Mouse (Mus musculus) midbrain, embryonic 16.5 days (tissue): ENCODE data around the gene Rin2. TPM values are rescaled to one million over a fixed set of nuclear protein-coding genes. Genes with fewer than 3 reads are reported as not detected.

ENCODE experiments used
- ATAC-seq: fragments of 200-750 bp; cut with Nextera tagmentation; 2 replicates; pipeline ENCODE4 v1.8.0; 2017; ENCODE audit warnings: moderate TSS enrichment
- H3K27ac ChIP-seq: fragments of 300-500 bp; sonication (generic); 2 replicates; pipeline ENCODE4 v1.5.1; 2014; ENCODE audit warnings: mild to moderate bottlenecking, low read length, mixed read lengths
- H3K27me3 ChIP-seq: fragments of 300-500 bp; sonication (generic); 2 replicates; pipeline ENCODE4 v1.6.1; 2014; ENCODE audit warnings: low read depth, low read length, mixed read lengths; ENCODE audit not compliant: control insufficient read depth, insufficient read depth
- H3K36me3 ChIP-seq: fragments of 300-500 bp; sonication (generic); 2 replicates; pipeline ENCODE4 v1.6.1; 2014; ENCODE audit warnings: mild to moderate bottlenecking, low read length, moderate library complexity, mixed read lengths; ENCODE audit not compliant: control insufficient read depth, insufficient read depth
- H3K4me1 ChIP-seq: fragments of 300-500 bp; sonication (generic); 2 replicates; pipeline ENCODE4 v1.6.1; 2014; ENCODE audit warnings: mild to moderate bottlenecking, low read length, mixed read lengths; ENCODE audit not compliant: control insufficient read depth, insufficient read depth
- H3K4me2 ChIP-seq: fragments of 300-500 bp; sonication (generic); 2 replicates; pipeline ENCODE4 v1.6.1; 2014; ENCODE audit warnings: mild to moderate bottlenecking, low read length, mixed read lengths
- H3K4me3 ChIP-seq: fragments of 300-500 bp; sonication (generic); 2 replicates; pipeline ENCODE4 v1.5.1; 2014; ENCODE audit warnings: low read depth, mild to moderate bottlenecking, low read length, moderate library complexity, mixed read lengths
- H3K9ac ChIP-seq: fragments of 300-500 bp; sonication (generic); 2 replicates; pipeline ENCODE4 v1.6.1; 2014; ENCODE audit warnings: low read depth, low read length, mixed read lengths
- H3K9me3 ChIP-seq: fragments of 300-500 bp; sonication (generic); replicated peaks from 2 replicates; pipeline ENCODE4 v1.6.1; 2014; ENCODE audit warnings: mild to moderate bottlenecking, low read length, mixed read lengths; ENCODE audit not compliant: control insufficient read depth, poor library complexity, severe bottlenecking
- WGBS: fragments of 180-500 bp; shearing (Covaris S2); extraction: QIAGEN DNeasy Blood & Tissue Kit; methylation state at CpG from one replicate; pipeline ENCODE4 v1.1.7; 2014; 5-methylcytosine and 5-hydroxymethylcytosine counted together
- polyA plus RNA-seq: library from polyadenylated mRNA; unstranded; fragments of >200 nt; fragmentation: Nextera tagmentation; extraction: Ambion mirVana; gene quantifications from 2 replicates; pipeline ENCODE4 v1.2.1, GENCODE M21; 2015

Rin2 gene
- polyA plus RNA-seq, 1 experiment from 2014 or later, result 17.0 TPM

DNA sequence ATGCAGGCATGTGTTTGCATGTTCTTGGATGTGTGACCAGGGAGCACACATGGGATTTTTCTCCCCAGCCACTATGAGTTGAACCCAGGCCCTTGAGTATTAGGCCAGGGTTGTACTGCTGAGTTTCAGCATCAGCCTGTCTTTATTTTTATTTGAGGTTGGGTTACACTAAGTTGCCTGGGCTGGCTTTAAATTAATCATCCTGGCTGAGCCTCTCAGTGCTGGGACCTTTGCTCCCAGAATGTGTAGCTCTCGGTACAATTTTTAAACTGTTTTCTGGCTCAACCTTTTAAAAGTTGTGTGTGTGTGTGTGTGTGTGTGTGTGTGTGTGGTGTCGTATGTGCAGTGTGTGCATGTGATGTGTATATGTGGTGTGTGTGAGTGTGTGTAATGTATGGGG lies 5.1 kb downstream of the Rin2 start:
- Histone ChIP-seq H3K4me1 (no peaks in the 10 kb centered on the region; the same call in 1 of the 2 replicates), H3K9ac (no peak overlapping the region)
- WGBS, result 89% methylated on average over 2 of the region's 2 CpGs

DNA sequence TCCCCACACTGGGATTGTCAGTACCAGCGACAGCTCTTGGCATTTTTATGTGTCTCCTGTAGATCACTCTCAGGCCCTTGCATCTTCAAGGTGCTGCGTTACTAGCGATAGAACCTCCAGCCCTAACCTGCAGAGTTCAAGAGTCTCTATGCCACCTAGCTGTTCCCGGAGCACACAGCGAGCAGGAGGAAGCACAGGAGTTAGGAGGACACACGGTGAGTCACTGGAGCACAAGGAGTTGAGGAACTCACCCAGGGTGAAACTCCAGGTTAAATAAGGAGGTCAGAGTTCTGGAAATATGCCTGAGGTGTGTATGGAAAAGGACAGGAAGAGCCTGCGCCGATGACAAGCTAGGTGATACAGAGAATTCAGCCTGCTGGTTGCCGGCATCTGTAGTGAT lies 5.7 kb downstream of the Rin2 start:
- WGBS, result 89% methylated on average over 9 of the region's 9 CpGs
- no peak for ATAC-seq
- no peak overlapping the region for H3K9ac ChIP-seq

More for the DNA sequence above, 5.1 kb downstream of the Rin2 start:
- no peak for ATAC-seq
- no peak overlapping the region for H3K4me3 ChIP-seq
- H3K27me3 ChIP-seq, result no peaks in the 10 kb centered on the region
- H3K27ac ChIP-seq, result no peak overlapping the region
- H3K9me3 ChIP-seq, result no peaks in the 10 kb centered on the region
- no peak overlapping the region for H3K4me2 ChIP-seq
- no peaks in the 10 kb centered on the region; the same call in 1 of the 2 replicates for H3K36me3 ChIP-seq

DNA sequence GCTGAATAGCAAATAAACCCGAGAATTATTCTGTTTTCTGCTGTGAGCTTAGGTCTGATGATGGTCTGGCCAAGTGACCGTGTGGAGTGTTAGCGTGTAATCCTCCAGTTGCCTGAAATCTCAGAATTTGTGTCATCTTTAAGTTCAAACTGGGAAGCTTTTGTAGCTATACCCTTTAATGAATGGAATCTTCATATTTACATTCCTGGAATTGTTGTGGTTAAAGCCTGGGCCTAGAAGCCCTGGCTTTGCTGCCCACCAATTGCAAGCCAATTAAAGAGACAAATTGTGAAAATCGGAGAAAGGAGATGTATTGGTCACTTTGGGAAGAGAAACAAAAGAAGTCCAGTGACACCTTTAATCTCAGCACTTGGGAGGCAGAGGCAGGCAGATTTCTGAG lies 6.6 kb downstream of the Rin2 start:
- H3K9me3 ChIP-seq, result no peaks in the 10 kb centered on the region
- H3K9ac ChIP-seq, result no peak overlapping the region
- no peak overlapping the region for H3K27ac ChIP-seq
- H3K4me1 ChIP-seq, result no peaks in the 10 kb centered on the region; the same call in 1 of the 2 replicates
- no peak overlapping the region for H3K4me3 ChIP-seq
- no peak overlapping the region for H3K4me2 ChIP-seq
- H3K27me3 ChIP-seq, result no peaks in the 10 kb centered on the region
- no peak for ATAC-seq
- no peaks in the 10 kb centered on the region; the same call in 1 of the 2 replicates for H3K36me3 ChIP-seq
- WGBS, result 88% methylated on average over 4 of the region's 4 CpGs

More for the DNA sequence above, 5.7 kb downstream of the Rin2 start:
- Histone ChIP-seq H3K36me3 (no peaks in the 10 kb centered on the region; the same call in 1 of the 2 replicates), H3K9me3 (no peaks in the 10 kb centered on the region), H3K4me2 (no peak overlapping the region), H3K27me3 (no peaks in the 10 kb centered on the region), H3K27ac (no peak overlapping the region), H3K4me3 (no peak overlapping the region), H3K4me1 (no peaks in the 10 kb centered on the region; the same call in 1 of the 2 replicates)

DNA sequence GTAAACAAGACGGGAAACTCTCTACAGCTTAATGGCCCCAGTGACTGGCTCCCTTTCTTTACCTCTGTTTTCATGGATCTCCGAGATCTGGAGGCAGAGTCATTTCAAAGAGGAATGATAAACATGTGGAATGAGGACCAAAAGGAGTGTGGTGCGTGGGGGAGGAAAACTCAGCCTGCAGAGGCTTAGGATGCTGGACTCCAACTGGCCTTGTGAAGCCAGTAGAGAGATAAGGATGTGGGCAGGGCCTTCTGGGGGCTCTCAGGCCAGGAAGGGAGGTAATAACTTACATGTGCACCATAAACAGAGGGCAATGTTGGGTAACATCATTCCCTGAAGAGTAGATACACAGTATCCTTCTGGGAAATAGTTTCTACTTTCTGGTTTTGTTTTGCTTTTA lies 7.9 kb downstream of the Rin2 start:
- Histone ChIP-seq H3K4me3 (no peak overlapping the region), H3K9me3 (no peaks in the 10 kb centered on the region), H3K4me1 (no peaks in the 10 kb centered on the region), H3K36me3 (no peaks in the 10 kb centered on the region; the same call in 1 of the 2 replicates), H3K27me3 (no peaks in the 10 kb centered on the region), H3K4me2 (no peak overlapping the region), H3K27ac (no peak overlapping the region), H3K9ac (no peak overlapping the region)
- 78% methylated on average over 3 of the region's 3 CpGs for WGBS
- no peak for ATAC-seq

DNA sequence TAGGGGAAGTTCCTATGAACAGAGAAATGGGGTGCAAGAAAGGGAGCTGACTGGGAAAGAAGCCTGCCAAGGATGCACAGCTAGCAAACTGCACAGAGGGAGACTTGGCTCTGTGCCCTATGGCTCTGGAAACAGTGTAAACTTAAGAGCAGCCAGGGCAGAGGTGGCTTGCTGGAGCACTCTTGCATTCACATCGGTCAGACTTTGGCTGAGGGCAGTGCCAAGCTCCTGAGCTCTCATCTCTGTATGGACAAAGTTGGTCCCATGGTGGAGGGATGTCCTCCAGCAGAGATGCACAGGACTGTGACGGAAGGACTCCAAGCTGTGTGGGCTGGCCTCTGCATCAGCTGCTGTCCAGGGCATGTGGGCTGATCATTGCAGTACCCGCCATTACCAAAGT lies 8.5 kb downstream of the Rin2 start:
- H3K4me1 ChIP-seq, result no peaks in the 10 kb centered on the region
- H3K4me2 ChIP-seq, result no peak overlapping the region
- no peak overlapping the region for H3K4me3 ChIP-seq
- no peaks in the 10 kb centered on the region for H3K27me3 ChIP-seq
- no peak overlapping the region for H3K27ac ChIP-seq
- H3K9ac ChIP-seq, result no peak overlapping the region
- no peaks in the 10 kb centered on the region; the same call in 1 of the 2 replicates for H3K36me3 ChIP-seq
- no peaks in the 10 kb centered on the region for H3K9me3 ChIP-seq
- WGBS, result 81% methylated on average over 3 of the region's 3 CpGs
- ATAC-seq, result 0 out of 2 replicates have a peak, but pooled peaks have one; percentile 28

DNA sequence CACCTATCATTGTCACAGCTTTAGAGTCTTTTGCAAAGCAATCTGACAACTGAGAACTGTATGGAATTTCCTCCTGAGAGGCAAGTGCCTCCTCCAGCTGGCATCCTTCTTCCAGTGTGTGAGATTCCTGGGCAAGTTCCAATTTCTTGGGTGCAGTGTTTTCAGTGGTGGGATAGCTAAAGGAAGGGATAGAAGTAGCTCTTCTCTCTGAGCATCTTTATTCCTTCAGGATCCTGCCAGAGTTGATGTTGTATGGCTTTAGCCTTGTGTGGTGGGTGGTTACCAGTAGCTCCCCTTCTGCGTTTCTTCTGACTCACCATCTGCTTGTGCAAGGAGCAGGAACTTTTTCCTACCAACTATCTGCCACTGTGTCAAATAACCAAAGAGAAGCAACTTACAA lies 9.1 kb downstream of the Rin2 start:
- Histone ChIP-seq H3K9me3 (no peaks in the 10 kb centered on the region), H3K27me3 (no peaks in the 10 kb centered on the region), H3K9ac (no peak overlapping the region), H3K4me1 (no peaks in the 10 kb centered on the region), H3K4me3 (no peak overlapping the region), H3K27ac (no peak overlapping the region), H3K4me2 (no peak overlapping the region), H3K36me3 (no peaks in the 10 kb centered on the region; the same call in 1 of the 2 replicates)
- no peak for ATAC-seq
- 100% methylated on average over 1 of the region's 1 CpGs for WGBS

DNA sequence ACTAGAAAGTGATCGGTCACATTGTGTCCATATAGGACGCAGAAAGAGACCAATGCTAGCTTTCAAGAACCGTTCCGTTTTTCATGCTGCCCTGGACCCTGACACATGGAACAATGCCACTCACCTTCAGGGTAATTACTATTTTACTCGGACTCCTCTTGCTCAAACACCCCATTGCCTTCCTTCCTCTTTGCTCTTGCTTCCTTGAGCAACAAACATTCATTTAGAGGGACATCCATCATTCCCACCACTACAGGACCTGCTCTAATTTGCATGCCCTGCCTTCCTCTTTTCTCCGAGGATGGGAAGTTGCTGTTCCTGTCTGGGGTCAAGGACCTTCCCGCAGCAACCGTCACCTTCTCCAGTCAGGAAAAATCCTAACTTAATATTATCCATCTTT lies 9.9 kb downstream of the Rin2 start:
- Histone ChIP-seq H3K4me3 (no peak overlapping the region), H3K36me3 (no peaks in the 10 kb centered on the region; the same call in 1 of the 2 replicates), H3K27me3 (no peaks in the 10 kb centered on the region), H3K27ac (no peak overlapping the region), H3K9me3 (no peaks in the 10 kb centered on the region), H3K9ac (no peak overlapping the region), H3K4me1 (no peaks in the 10 kb centered on the region), H3K4me2 (no peak overlapping the region)
- no peak for ATAC-seq
- WGBS, result 85% methylated on average over 8 of the region's 8 CpGs

DNA sequence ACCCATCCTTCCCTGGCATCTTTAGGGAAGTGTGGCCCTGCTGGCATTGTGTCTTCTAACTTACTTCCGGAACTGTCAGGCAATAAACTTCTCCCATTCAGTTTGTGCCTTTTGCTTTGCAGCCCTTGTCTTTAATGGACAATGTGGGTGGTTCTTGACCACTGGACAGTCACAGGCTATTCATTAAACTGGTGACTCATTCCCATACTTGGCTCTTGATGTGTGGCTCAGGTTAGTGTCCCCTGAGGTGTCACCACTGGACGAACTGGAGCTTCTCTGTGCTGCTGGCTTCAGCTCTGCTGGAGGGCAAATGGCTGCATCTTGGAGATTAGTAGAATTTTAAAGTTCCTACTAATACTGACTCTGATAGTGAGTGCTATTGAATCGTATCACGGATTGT lies 11.0 kb downstream of the Rin2 start:
- no peaks in the 10 kb centered on the region; the same call in 1 of the 2 replicates for H3K36me3 ChIP-seq
- H3K9ac ChIP-seq, result no peak overlapping the region
- ATAC-seq, result no peak
- no peak overlapping the region for H3K27ac ChIP-seq
- H3K4me3 ChIP-seq, result no peak overlapping the region
- no peaks in the 10 kb centered on the region for H3K4me1 ChIP-seq
- WGBS, result 86% methylated on average over 4 of the region's 4 CpGs
- H3K27me3 ChIP-seq, result no peaks in the 10 kb centered on the region
- H3K4me2 ChIP-seq, result no peak overlapping the region
- no peaks in the 10 kb centered on the region for H3K9me3 ChIP-seq

DNA sequence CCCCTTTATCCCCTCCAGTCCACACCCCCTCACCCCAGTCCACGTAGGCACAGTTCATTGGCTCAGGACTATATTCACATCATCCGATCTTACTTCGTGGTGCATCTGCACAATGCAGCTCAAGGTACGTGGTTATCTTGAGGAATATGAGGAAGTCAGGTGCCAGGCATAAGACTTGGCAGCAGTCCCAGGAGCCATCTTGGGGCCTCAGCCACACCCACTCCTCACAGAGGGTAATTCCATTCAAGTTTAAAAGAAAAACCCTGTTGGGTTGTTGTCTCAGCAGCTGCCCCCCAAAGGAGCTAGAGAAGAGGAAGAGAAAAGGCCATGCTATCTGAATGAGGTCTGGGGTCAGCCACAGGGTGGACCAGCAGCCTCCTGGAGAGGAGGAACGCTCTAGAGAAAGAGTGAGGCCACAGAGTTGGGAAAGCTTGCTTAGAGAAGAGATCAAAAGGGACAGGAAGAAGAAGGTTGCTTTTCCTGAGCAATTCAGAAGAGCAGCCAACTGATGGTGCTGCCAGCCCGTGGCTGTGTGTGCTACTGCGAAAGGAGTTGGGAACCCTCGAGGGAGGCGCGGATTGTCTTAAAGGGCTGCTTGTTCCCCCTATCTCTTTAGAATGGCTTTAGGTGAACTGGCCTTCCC lies 16.5 kb downstream of the Rin2 start:
- Histone ChIP-seq H3K4me3 (no peak overlapping the region), H3K27ac (no peak overlapping the region), H3K36me3 (no peaks in the 10 kb centered on the region), H3K4me2 (no peak overlapping the region), H3K9ac (no peak overlapping the region), H3K27me3 (no peaks in the 10 kb centered on the region), H3K9me3 (no peaks in the 10 kb centered on the region), H3K4me1 (no peaks in the 10 kb centered on the region)
- WGBS, result 82% methylated on average over 10 of the region's 10 CpGs
- no peak for ATAC-seq
